Mouse (Mus musculus) liver, adult 2 months (tissue): ENCODE data around the gene Triobp.

Experiments
- CTCF ChIP-seq: fragments of 200-500 bp; IDR thresholded peaks from 2 replicates; pipeline ENCODE4 v1.5.1; 2011; ENCODE audit warnings: low read depth, low read length, control low read depth
- POLR2A ChIP-seq: fragments of 200-500 bp; IDR thresholded peaks from 2 replicates; pipeline ENCODE4 v1.6.1; 2011; ENCODE audit warnings: low read length, control low read depth; ENCODE audit not compliant: insufficient read depth; ENCODE audit errors: extremely low read depth

DNA sequence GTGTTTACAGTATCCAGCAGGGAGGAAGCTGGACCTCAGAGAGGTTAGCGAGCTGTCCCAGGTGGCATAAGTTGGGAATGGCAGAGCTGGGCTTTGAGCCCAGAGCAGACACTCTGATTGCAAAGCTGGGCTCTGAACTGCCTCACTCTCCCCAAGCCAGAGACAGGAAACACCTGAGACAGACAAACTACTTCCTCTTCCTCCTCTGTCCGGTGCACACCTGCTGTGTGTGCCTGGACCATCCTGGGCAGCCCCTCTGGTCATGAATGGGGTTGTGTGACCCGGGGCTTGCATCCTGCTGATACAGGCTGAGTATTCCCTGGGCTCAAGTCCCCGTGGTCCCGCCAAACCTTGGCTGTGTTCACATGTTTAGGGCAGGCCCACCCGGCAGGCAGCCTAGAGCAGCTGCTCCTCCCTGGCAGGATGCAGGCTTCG lies 52.9 kb downstream of the Triobp start:
- TF ChIP-seq CTCF (no peak), POLR2A (no peak)
